Mouse (Mus musculus) frontal cortex, postnatal 10 days (tissue): ENCODE measurements around the gene Smco2.

Experiments
- DNase-seq, 2 experiments: peaks; one replicate each; pipeline ENCODE4 v3.0.0; 2022; ENCODE audit warnings: low spot score in 2 of 2, mixed read lengths in 1 of 2

Gene Smco2

DNA sequence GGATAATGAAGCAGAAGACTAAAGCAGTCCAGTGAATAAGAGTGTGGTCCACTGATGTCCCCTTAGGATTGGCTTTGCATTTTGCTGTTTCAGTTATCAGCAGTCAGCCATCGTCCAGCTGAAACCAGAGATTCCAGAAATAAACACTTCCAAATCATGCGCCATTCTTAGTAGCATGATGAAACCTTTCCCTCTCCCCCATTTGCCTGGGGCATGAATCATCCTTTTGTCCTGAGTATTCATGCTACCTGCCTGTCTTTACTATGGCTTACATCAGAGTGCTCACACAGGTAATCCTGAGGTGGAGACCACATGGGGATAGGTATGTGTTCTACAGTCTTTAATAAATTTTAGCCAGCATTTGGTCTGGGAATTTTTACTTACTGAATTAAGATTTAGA, 49.7 kb downstream of the Smco2 start:
- DNase-seq, result no peak

GRCm38 (mm10) chr6:146901929-146902328, 52.0 kb downstream of the Smco2 start:
- DNase-seq, result no peak

GRCm38 (mm10) chr6:146903632-146904031, 53.7 kb downstream of the Smco2 start:
- DNase-seq, result no peak

GRCm38 (mm10) chr6:146904707-146905106, 54.8 kb downstream of the Smco2 start:
- no peak for DNase-seq

DNA sequence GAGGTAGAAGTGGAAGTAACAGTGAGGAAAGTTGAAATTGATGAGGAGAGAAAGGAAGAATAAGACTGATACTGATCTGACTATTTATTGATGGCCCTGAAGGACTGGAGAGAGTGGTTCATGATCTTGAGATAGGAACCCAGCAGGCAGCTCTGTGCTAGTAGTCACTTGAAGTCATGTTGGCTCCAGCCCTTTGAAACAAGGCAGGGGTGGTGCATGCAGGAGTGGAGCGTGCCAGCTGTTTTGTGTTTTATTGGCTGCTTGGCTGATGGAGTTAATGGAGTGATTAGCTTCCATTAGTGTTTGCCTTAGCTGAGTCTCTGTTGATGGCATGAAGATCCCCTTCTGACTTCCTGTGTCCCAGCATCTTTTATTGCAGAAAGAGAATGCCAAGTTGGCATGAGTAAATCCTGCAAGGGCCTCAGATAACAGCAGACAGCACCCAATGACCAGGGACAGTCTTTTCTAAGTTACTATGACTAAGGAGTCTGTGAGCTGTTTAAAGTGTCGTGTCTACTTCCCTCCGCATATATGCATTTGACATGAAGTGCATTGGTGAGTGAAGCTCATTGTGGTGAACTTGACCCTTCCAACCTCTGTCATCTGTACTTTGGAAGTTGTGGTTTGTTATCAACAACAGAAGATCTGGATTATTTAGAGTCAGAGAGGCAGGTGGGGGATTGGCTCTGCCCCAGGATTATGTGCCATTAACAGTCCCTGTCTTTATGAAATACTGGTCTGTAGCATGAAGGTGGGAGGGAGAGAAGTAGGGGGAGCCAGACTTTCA, 56.3 kb downstream of the Smco2 start:
- no peak for DNase-seq

DNA sequence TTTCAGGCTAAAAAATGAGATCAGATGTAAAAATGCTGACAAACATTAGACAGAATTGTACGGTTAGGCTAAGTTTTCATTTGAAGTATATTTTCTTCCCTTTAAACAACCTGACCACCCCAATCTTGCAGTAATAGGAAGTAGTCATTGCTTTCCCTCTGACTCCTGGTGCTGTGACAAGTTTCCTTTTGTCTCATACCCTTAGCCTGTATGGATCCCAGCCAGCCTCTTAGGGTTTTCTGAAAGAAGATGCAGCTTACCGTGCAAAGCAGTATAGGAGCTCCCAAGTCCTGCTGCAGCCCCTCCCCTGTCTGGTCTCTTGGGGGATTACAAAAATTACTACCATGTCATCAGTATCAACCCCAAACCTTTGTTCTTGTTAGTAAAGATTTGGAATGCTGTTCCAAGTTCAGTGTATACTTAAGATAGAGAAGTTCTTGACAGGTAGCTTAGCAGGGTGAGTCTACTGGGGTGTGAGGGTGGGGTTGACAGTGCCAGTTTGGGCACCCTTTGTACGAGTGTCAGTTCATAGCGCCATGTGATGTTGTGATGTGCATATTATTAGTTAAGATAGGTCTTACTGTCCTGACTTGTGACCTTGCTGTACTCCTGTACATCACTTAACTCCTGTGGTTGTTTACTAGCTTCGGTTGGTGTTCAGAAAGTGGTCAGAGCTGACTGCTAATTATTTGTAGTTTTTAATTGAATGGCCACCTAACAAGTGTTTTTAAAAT, 57.3 kb downstream of the Smco2 start:
- no peak for DNase-seq

- no peak for DNase-seq
Observed at GRCm38 (mm10) chr6:146907795-146908190, 57.9 kb downstream of the Smco2 start.

DNA sequence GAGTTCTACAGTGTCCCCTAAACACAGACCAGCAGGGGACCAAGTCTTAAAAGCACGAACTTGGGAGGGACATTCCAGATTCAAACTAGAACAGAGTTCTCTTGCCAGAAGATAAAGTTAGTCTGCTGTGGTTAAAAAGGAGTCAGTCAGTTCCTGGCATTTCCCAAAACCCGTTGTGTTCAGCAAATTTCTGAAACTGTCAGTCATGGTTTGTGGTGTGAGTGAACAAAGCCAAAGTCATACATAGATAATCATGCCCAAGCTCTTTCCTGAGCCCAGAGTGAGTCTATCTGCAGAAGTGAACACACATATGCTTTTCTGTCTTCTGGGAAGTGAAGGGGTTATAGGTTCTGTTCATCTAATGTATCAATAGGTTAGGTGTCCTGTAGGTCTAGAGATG, 58.9 kb downstream of the Smco2 start:
- DNase-seq, result no peak

DNA sequence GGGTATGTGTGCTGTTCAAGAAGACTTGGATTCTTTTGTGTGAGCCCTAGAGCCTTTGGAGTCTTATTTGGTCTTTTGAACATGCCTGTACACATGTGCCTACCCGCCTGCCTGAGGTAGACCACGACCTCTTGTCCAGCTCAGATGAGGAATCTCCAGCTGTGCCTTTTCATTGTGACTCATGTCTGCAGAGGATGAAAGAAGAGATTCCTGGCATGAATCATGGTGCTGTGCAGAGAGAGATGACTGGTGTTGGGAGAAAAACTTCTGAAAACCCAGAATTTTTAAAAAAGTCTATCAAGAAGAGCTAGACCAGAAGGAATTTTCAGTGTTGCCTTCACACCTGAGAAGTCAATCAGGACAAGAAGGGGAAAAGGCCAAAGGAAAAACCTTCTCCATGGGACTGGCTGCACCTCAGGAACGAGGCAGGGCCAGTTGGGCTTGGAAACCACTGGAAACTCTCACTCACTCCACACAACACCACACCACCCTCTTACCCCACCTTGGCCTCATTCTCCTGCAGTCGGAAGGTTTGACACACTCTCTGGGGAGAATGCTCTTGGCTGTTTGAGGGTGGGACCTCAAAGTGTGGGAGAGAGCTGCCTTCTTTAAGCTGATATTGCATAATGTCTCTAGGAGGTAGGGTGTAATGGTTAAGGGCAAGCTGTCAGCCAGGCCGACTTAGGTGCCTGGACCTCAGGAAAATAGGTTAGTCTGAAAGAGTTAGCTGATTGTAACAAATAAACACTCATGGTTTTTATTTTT, 60.0 kb downstream of the Smco2 start:
- DNase-seq, result no peak

DNA sequence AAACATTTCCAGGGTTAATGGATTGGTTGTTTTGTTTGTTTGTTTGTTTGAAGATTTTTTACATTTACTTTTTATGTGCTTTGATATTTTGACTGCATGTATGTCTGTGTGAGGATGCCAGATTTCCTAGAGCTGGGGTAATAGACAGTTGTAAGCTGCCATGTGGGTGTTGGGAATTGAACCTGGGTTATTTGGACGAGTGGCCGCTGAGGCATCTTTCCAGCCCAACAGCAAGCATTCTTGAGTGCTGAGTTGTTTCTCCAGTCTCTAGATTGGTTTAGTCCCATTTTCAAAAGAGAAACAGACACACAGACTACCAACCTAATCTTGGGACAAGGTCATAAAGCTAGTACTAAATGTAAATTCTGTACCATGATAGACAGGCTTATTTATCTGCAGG, 60.9 kb downstream of the Smco2 start:
- no peak for DNase-seq

- no peak for DNase-seq
Observed at GRCm38 (mm10) chr6:146912835-146913488, 63.1 kb downstream of the Smco2 start.

DNA sequence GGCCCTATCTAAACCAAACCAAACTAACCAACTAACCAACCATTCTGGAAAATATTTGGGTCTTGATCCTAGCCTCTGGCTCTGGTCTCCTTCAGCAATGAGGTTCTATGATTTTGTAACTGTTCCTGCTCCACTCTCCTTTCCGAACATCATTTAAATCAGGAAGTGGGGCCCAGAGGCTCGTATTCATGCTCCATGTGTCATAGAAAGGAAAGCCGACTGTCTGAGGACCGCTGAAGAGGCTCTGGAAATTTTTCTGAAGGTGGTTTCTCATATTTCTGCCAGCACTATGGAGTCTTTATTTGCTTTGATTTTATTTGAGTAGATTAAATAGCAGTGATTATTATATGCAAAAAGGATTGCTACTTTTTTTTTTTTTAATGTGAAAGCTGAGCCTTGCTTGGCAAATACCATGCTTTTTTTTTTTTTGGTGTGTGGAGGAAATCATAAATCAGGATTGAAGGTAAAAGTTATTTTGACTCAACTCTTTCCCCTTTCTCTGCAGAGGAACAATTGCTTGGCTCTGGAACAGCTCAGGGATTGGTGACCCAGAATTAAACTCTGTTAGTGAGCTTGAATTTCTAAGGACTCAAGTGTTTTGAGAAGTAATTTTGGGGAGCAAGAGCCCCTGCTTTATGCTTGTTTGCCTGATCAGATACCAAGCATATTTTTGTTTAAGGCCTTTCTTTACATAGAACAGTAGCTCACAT, 63.7 kb downstream of the Smco2 start:
- no peak for DNase-seq

- no peak for DNase-seq
Observed at GRCm38 (mm10) chr6:146915808-146916207, 65.9 kb downstream of the Smco2 start.

DNA sequence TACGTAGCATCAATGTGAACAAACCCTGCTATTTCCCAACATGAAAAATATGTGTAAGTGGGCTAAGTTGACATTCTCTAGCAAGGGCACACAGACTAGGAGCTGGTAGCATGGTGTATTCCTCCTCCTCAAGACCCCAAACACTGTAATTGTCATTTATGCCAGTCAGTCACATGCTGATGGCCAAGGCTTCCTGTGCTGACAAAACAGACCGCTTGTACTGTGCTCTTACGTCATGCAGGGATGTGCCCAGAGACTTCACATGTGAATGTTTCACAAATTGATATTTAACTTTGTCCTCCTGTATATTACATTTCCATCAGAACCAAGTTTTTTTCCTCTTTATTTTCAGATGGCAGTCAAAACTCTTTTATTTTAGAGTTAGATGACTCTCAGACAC, 67.5 kb downstream of the Smco2 start:
- no peak for DNase-seq

- no peak for DNase-seq
Observed at GRCm38 (mm10) chr6:146918341-146918740, 68.4 kb downstream of the Smco2 start.
